ENCODE assay signal across 8 mouse cellular contexts in the genomic region with DNA sequence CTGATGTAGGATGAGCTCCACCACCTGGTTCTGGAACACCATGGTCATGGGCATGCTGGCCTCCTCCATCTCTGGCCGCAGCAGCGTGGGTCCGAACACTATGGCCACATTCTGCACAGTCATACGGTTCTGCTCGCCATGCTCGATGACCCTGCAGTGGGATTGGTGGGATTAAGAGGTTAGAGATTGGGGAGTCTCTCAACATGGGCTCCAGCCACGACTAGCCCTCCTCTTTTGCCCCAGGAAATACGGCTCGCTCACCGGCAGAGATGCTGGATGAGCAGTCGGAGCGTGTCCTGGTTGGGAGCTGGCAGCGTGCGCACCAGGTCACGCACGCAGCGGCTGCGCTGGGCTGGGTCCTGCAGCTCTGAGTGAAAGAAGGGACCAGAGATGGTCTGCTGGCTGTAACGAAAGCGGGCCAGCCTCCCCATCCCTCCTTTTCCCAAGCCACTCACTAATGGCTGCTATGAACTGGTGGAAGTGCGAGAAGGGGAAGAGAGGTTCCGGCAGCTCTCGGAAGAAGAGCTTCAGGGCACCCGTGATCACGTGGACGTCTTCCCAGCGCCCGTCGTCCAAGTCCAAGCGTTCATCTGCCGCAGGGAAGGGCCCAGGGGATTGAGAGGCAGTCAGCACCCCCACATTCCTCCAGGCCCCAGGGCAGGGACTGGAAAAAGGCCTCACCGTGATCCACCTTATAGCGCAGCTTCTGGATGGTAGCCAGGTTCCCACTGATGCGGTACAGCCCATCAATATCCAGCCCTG. TPM values are rescaled to one million over a fixed set of nuclear protein-coding genes. Genes with fewer than 3 reads are reported as not detected.
DNase-seq lines count a peak whose midpoint lies in the region; ATAC-seq lines count a peak whose summit lies in the region.

No protein-coding gene starts in this region.

- H3K4me2 ChIP-seq in heart, embryonic 15.5 days = peak overlapping the region; percentile 66
- peak overlapping the region; percentile 51 for H3K4me2 ChIP-seq in forebrain, embryonic 14.5 days (ENCODE audit: low read length)
- H3K4me2 ChIP-seq in midbrain, embryonic 13.5 days (replicated peaks) = peak overlapping the region; percentile 56

- H3K27me3 ChIP-seq in heart, embryonic 15.5 days = peaks cover 14% of the 10 kb centered on the region
- H3K27me3 ChIP-seq in forebrain, embryonic 14.5 days (replicated peaks; ENCODE audit: control insufficient read depth, insufficient read depth, low read length) = peaks cover 20% of the 10 kb centered on the region
- peaks cover 33% of the 10 kb centered on the region for H3K27me3 ChIP-seq in midbrain, embryonic 13.5 days

- 0 out of 2 replicates have a peak, but pooled peaks have one; percentile 13 for ATAC-seq in heart, embryonic 15.5 days (replicated peaks; ENCODE audit: insufficient number of reproducible peaks, insufficient read depth, low FRiP score, low read depth)
- peak; percentile 45 for ATAC-seq in forebrain, embryonic 14.5 days
- peak; percentile 40 for ATAC-seq in midbrain, embryonic 13.5 days
- ATAC-seq in erythroid progenitor cell, adult 5-6 weeks (replicated peaks; ENCODE audit: low FRiP score, poor library complexity, severe bottlenecking) = no peak

- H3K36me3 ChIP-seq in heart, embryonic 15.5 days = no peaks in the 10 kb centered on the region
- H3K36me3 ChIP-seq in forebrain, embryonic 14.5 days (ENCODE audit: control insufficient read depth, insufficient read depth, low read length) = no peaks in the 10 kb centered on the region
- H3K36me3 ChIP-seq in midbrain, embryonic 13.5 days = no peaks in the 10 kb centered on the region

- no peak overlapping the region for H3K27ac ChIP-seq in heart, embryonic 15.5 days
- H3K27ac ChIP-seq in brown adipose tissue, adult 24 weeks (replicated peaks; ENCODE audit: low read depth, low read length) = no peak overlapping the region
- no peak overlapping the region for H3K27ac ChIP-seq in forebrain, embryonic 14.5 days (ENCODE audit: low read depth, low read length)
- no peak overlapping the region; the same call in 1 of the 2 replicates for H3K27ac ChIP-seq in midbrain, embryonic 13.5 days

- DNase-seq in heart, adult 9 months (ENCODE audit: low spot score in 2 of 2) = no peak
- peak; percentile 23 for DNase-seq in forebrain, embryonic 14.5 days (ENCODE audit: low spot score)
- no peak for DNase-seq in layer of hippocampus, adult 9-10 months (ENCODE audit: low spot score)
- DNase-seq in left cerebral cortex, postnatal 4 days = no peak

- WGBS in heart, embryonic 15.5 days = 42% methylated on average over 34 of the region's 34 CpGs
- 29% methylated on average over 34 of the region's 34 CpGs for WGBS in forebrain, embryonic 14.5 days
- WGBS in midbrain, embryonic 13.5 days = 30% methylated on average over 34 of the region's 34 CpGs

- peaks cover 18% of the 10 kb centered on the region for H3K4me1 ChIP-seq in heart, embryonic 15.5 days (replicated peaks)
- H3K4me1 ChIP-seq in brown adipose tissue, adult 24 weeks (ENCODE audit: control insufficient read depth, insufficient read depth, insufficient read length, low read length) = no peaks in the 10 kb centered on the region
- no peaks in the 10 kb centered on the region for H3K4me1 ChIP-seq in forebrain, embryonic 14.5 days (ENCODE audit: control insufficient read depth, insufficient read depth, low read length)
- H3K4me1 ChIP-seq in midbrain, embryonic 13.5 days (replicated peaks) = peaks cover 13% of the 10 kb centered on the region

- intact Hi-C loops in left cerebral cortex, postnatal 4 days (cut with DNase I) = no loop called here

- H3K4me3 ChIP-seq in heart, embryonic 15.5 days = peak overlapping the region; percentile 40
- peak overlapping the region; percentile 13; the same call in 1 of the 2 replicates for H3K4me3 ChIP-seq in brown adipose tissue, adult 24 weeks (ENCODE audit: insufficient read depth, low read depth, low read length)
- peak overlapping the region; percentile 24 for H3K4me3 ChIP-seq in forebrain, embryonic 14.5 days (ENCODE audit: low read depth, low read length)
- peak overlapping the region; percentile 33 for H3K4me3 ChIP-seq in midbrain, embryonic 13.5 days (replicated peaks)

- no peaks in the 10 kb centered on the region for H3K9me3 ChIP-seq in heart, embryonic 15.5 days (replicated peaks)
- no peaks in the 10 kb centered on the region for H3K9me3 ChIP-seq in forebrain, embryonic 14.5 days (replicated peaks; ENCODE audit: control insufficient read depth, low read length)
- no peaks in the 10 kb centered on the region for H3K9me3 ChIP-seq in midbrain, embryonic 13.5 days

- peak overlapping the region; percentile 22; the same call in 1 of the 2 replicates for H3K9ac ChIP-seq in heart, embryonic 15.5 days
- H3K9ac ChIP-seq in forebrain, embryonic 14.5 days (ENCODE audit: low read length) = peak overlapping the region; percentile 29; the same call in 1 of the 2 replicates
- peak overlapping the region; percentile 39; the same call in 1 of the 2 replicates for H3K9ac ChIP-seq in midbrain, embryonic 13.5 days (replicated peaks)

RNA-seq across cellular contexts. Expression of gene Arhgap27, which starts 30.4 kb away (rescaled TPM):
- polyA plus RNA-seq in heart, embryonic 15.5 days (2015; fragmentation: Nextera tagmentation; extraction: Ambion mirVana) = 5.4 and 9.0 TPM in 2 replicates
- 3.8 and 6.9 TPM in 2 replicates for polyA plus RNA-seq in brown adipose tissue, adult 24 weeks (2012; ENCODE audit: insufficient read depth, insufficient read length, missing spikeins)
- 1.5 and 2.3 TPM in 2 replicates for polyA plus RNA-seq in forebrain, embryonic 14.5 days (2014; fragmentation: Nextera tagmentation; extraction: Ambion mirVana)
- polyA plus RNA-seq in midbrain, embryonic 13.5 days (2015; fragmentation: Nextera tagmentation; extraction: Ambion mirVana) = 1.7 and 2.6 TPM in 2 replicates
- 2.1 and 7.6 TPM in 2 replicates for total RNA-seq in erythroid progenitor cell, adult 5-6 weeks (2015; ENCODE audit: low replicate concordance)
- total RNA-seq in erythroid progenitor cell, adult 5-6 weeks (2017; ENCODE audit: low replicate concordance) = 3.0 and 4.8 TPM in 2 replicates
- 1 to 10 TPM; 4.7 to 5.1 TPM for total RNA-seq in left cerebral cortex, postnatal 4 days (2021)
